Mouse (Mus musculus): Measurements from ENCODE around the gene Pqbp1. TPM values are rescaled to one million over a fixed set of nuclear protein-coding genes. Genes with fewer than 3 reads are reported as not detected.
A peak's percentile ranks its signal among the peaks of the same experiment; 100 is the strongest.

Pqbp1 gene
- polyA plus RNA-seq, 1 experiment: 58.0 TPM

- H3K36me3 ChIP-seq (ENCODE audit: control insufficient read depth, insufficient read depth, low read length): no peaks in the 10 kb centered on the region
- no peaks in the 10 kb centered on the region for H3K4me1 ChIP-seq (ENCODE audit: control insufficient read depth, insufficient read depth, low read length)
- H3K4me3 ChIP-seq (ENCODE audit: insufficient read depth, low read depth, low read length): no peak overlapping the region
- H3K27me3 ChIP-seq (replicated peaks; ENCODE audit: control insufficient read depth, insufficient read depth, low read length): no peaks in the 10 kb centered on the region
- 76% methylated on average over 3 of the region's 3 CpGs for WGBS
- no peak for DNase-seq
- no peak for TF ChIP-seq CTCF (conservative IDR thresholded peaks at IDR 0.05; ENCODE audit: insufficient read depth, insufficient read length, low read depth, low read length)
- no peak for TF ChIP-seq POLR2A (IDR thresholded peaks at IDR 0.05; ENCODE audit: low read depth, low read length)
- no peak overlapping the region for H3K27ac ChIP-seq (ENCODE audit: insufficient read depth, low read depth, low read length)
Observed at GRCm38 (mm10) chrX:7864551-7864950, 34.5 kb downstream of the Pqbp1 start.

GRCm38 (mm10) chrX:7863181-7863580 lies 35.9 kb downstream of the Pqbp1 start:
- no peaks in the 10 kb centered on the region for H3K27me3 ChIP-seq (replicated peaks; ENCODE audit: control insufficient read depth, insufficient read depth, low read length)
- H3K4me3 ChIP-seq (ENCODE audit: insufficient read depth, low read depth, low read length): no peak overlapping the region
- TF ChIP-seq CTCF (conservative IDR thresholded peaks at IDR 0.05; ENCODE audit: insufficient read depth, insufficient read length, low read depth, low read length) (no peak), POLR2A (IDR thresholded peaks at IDR 0.05; ENCODE audit: low read depth, low read length) (no peak)
- H3K27ac ChIP-seq (ENCODE audit: insufficient read depth, low read depth, low read length): no peak overlapping the region
- WGBS: 82% methylated on average over 1 of the region's 1 CpGs
- no peaks in the 10 kb centered on the region; the same call in 1 of the 2 replicates for H3K36me3 ChIP-seq (ENCODE audit: control insufficient read depth, insufficient read depth, low read length)
- DNase-seq: no peak
- no peaks in the 10 kb centered on the region for H3K4me1 ChIP-seq (ENCODE audit: control insufficient read depth, insufficient read depth, low read length)

GRCm38 (mm10) chrX:7859191-7859753 lies 39.8 kb downstream of the Pqbp1 start:
- Histone ChIP-seq H3K4me1 (ENCODE audit: control insufficient read depth, insufficient read depth, low read length) (no peaks in the 10 kb centered on the region), H3K4me3 (ENCODE audit: insufficient read depth, low read depth, low read length) (no peak overlapping the region), H3K27me3 (replicated peaks; ENCODE audit: control insufficient read depth, insufficient read depth, low read length) (no peaks in the 10 kb centered on the region), H3K27ac (ENCODE audit: insufficient read depth, low read depth, low read length) (no peak overlapping the region), H3K36me3 (ENCODE audit: control insufficient read depth, insufficient read depth, low read length) (no peaks in the 10 kb centered on the region; the same call in 1 of the 2 replicates)
- 78% methylated on average over 3 of the region's 3 CpGs for WGBS
- DNase-seq: no peak
- TF ChIP-seq POLR2A (IDR thresholded peaks at IDR 0.05; ENCODE audit: low read depth, low read length) (no peak), CTCF (conservative IDR thresholded peaks at IDR 0.05; ENCODE audit: insufficient read depth, insufficient read length, low read depth, low read length) (no peak)

GRCm38 (mm10) chrX:7854578-7854977 lies 44.5 kb downstream of the Pqbp1 start:
- H3K4me3 ChIP-seq (ENCODE audit: insufficient read depth, low read depth, low read length): no peak overlapping the region
- no peaks in the 10 kb centered on the region for H3K4me1 ChIP-seq (ENCODE audit: control insufficient read depth, insufficient read depth, low read length)
- no peaks in the 10 kb centered on the region; the same call in 1 of the 2 replicates for H3K36me3 ChIP-seq (ENCODE audit: control insufficient read depth, insufficient read depth, low read length)
- TF ChIP-seq CTCF (conservative IDR thresholded peaks at IDR 0.05; ENCODE audit: insufficient read depth, insufficient read length, low read depth, low read length): peak; percentile 64
- TF ChIP-seq POLR2A (IDR thresholded peaks at IDR 0.05; ENCODE audit: low read depth, low read length): no peak
- WGBS: 46% methylated on average over 2 of the region's 2 CpGs
- H3K27me3 ChIP-seq (replicated peaks; ENCODE audit: control insufficient read depth, insufficient read depth, low read length): no peaks in the 10 kb centered on the region
- H3K27ac ChIP-seq (ENCODE audit: insufficient read depth, low read depth, low read length): no peak overlapping the region
- peak; percentile 27 for DNase-seq

GRCm38 (mm10) chrX:7847845-7848244 lies 51.2 kb downstream of the Pqbp1 start:
- Histone ChIP-seq H3K4me3 (ENCODE audit: insufficient read depth, low read depth, low read length) (no peak overlapping the region), H3K27me3 (replicated peaks; ENCODE audit: control insufficient read depth, insufficient read depth, low read length) (no peaks in the 10 kb centered on the region), H3K27ac (ENCODE audit: insufficient read depth, low read depth, low read length) (no peak overlapping the region), H3K36me3 (ENCODE audit: control insufficient read depth, insufficient read depth, low read length) (no peaks in the 10 kb centered on the region), H3K4me1 (ENCODE audit: control insufficient read depth, insufficient read depth, low read length) (peaks cover 5% of the 10 kb centered on the region; the same call in 1 of the 2 replicates)
- 60% methylated on average over 2 of the region's 2 CpGs for WGBS
- TF ChIP-seq CTCF (conservative IDR thresholded peaks at IDR 0.05; ENCODE audit: insufficient read depth, insufficient read length, low read depth, low read length) (no peak), POLR2A (IDR thresholded peaks at IDR 0.05; ENCODE audit: low read depth, low read length) (no peak)
- no peak for DNase-seq

Other genes with a start within 250 kb of the Pqbp1 start
- 8.9 and 9.2 TPM in 2 replicates for gene Prickle3, start 242.0 kb downstream of the Pqbp1 start, polyA plus RNA-seq (2012; rRNA removed)
- gene Plp2, start 227.9 kb downstream of the Pqbp1 start, polyA plus RNA-seq (2012; rRNA removed): 72.2 and 74.1 TPM in 2 replicates
- 17.4 and 22.1 TPM in 2 replicates for gene Magix, start 218.0 kb downstream of the Pqbp1 start, polyA plus RNA-seq (2012; rRNA removed)
- gene Gpkow, start 202.1 kb downstream of the Pqbp1 start, polyA plus RNA-seq (2012; rRNA removed): 8.2 and 10.9 TPM in 2 replicates
- 73.1 and 76.9 TPM in 2 replicates for gene Wdr45, start 184.9 kb downstream of the Pqbp1 start, polyA plus RNA-seq (2012; rRNA removed)
- 0.23 and 0.28 TPM in 2 replicates for gene Gm45208, start 177.0 kb downstream of the Pqbp1 start, polyA plus RNA-seq (2012; rRNA removed)
- 33.8 and 40.9 TPM in 2 replicates for gene Praf2, start 170.8 kb downstream of the Pqbp1 start, polyA plus RNA-seq (2012; rRNA removed)
- 8.3 and 14.1 TPM in 2 replicates for gene Ccdc120, start 148.4 kb downstream of the Pqbp1 start, polyA plus RNA-seq (2012; rRNA removed)
- gene Tfe3, start 136.7 kb downstream of the Pqbp1 start, polyA plus RNA-seq (2012; rRNA removed): 18.8 and 20.1 TPM in 2 replicates
- 25.5 and 30.3 TPM in 2 replicates for gene Gripap1, start 109.5 kb downstream of the Pqbp1 start, polyA plus RNA-seq (2012; rRNA removed)
- gene Kcnd1, start 77.0 kb downstream of the Pqbp1 start, polyA plus RNA-seq (2012; rRNA removed): 0.48 and 0.53 TPM in 2 replicates
- 26.8 and 30.4 TPM in 2 replicates for gene Otud5, start 57.9 kb downstream of the Pqbp1 start, polyA plus RNA-seq (2012; rRNA removed)
- gene Pim2, start 21.0 kb downstream of the Pqbp1 start, polyA plus RNA-seq (2012; rRNA removed): 11.4 and 11.5 TPM in 2 replicates
- 50.0 and 50.1 TPM in 2 replicates for gene Slc35a2, start 15.2 kb downstream of the Pqbp1 start, polyA plus RNA-seq (2012; rRNA removed)
- gene Timm17b, start 88 bp upstream of the Pqbp1 start, polyA plus RNA-seq (2012; rRNA removed): 47.0 and 60.9 TPM in 2 replicates
- not detected in 2 replicates for gene Gm10491, start 8.6 kb upstream of the Pqbp1 start, polyA plus RNA-seq (2012; rRNA removed)
- gene Gm10490, start 10.3 kb upstream of the Pqbp1 start, polyA plus RNA-seq (2012; rRNA removed): not detected in 2 replicates
- 0.62 and 0.91 TPM in 2 replicates for gene Pcsk1n, start 20.6 kb upstream of the Pqbp1 start, polyA plus RNA-seq (2012; rRNA removed)
- gene Eras, start 29.3 kb upstream of the Pqbp1 start, polyA plus RNA-seq (2012; rRNA removed): not detected in 2 replicates
- gene Hdac6, start 48.6 kb upstream of the Pqbp1 start, polyA plus RNA-seq (2012; rRNA removed): 65.1 and 86.2 TPM in 2 replicates
- 0.09 and 0.15 TPM in 2 replicates for gene Gata1, start 78.8 kb upstream of the Pqbp1 start, polyA plus RNA-seq (2012; rRNA removed)
- gene Glod5, start 119.2 kb upstream of the Pqbp1 start, polyA plus RNA-seq (2012; rRNA removed): 28.9 and 42.2 TPM in 2 replicates
- gene Suv39h1, start 175.5 kb upstream of the Pqbp1 start, polyA plus RNA-seq (2012; rRNA removed): 7.6 and 8.4 TPM in 2 replicates
- 1.4 and 3.4 TPM in 2 replicates for gene Was, start 191.2 kb upstream of the Pqbp1 start, polyA plus RNA-seq (2012; rRNA removed)
- gene Wdr13, start 233.6 kb upstream of the Pqbp1 start, polyA plus RNA-seq (2012; rRNA removed): 58.4 and 84.2 TPM in 2 replicates
- gene Rbm3, start 246.6 kb upstream of the Pqbp1 start, polyA plus RNA-seq (2012; rRNA removed): 41.6 and 50.8 TPM in 2 replicates